Mouse (Mus musculus) kidney, postnatal 25 days (tissue): Measurements from ENCODE around the gene Slc4a2.

ENCODE experiments used
- DNase-seq, 2 experiments: peaks; one replicate each; pipeline ENCODE4 v3.0.0; 2021; ENCODE audit warnings: mixed read lengths in 2 of 2

Slc4a2 gene

GRCm38 (mm10) chr5:24426556-24427284, 3.1 kb downstream of the Slc4a2 start:
- no peak for DNase-seq

- DNase-seq = no peak
Observed at GRCm38 (mm10) chr5:24427285-24427633, 3.6 kb downstream of the Slc4a2 start.

- peak; percentile 85 to 94 for DNase-seq
Observed at GRCm38 (mm10) chr5:24427981-24428402, 4.4 kb downstream of the Slc4a2 start.

- DNase-seq = peak in 1 of 2 experiments; percentile 62
Observed at GRCm38 (mm10) chr5:24428596-24428995, 5.0 kb downstream of the Slc4a2 start.

GRCm38 (mm10) chr5:24433993-24434392, 10.4 kb downstream of the Slc4a2 start:
- DNase-seq = no peak

- DNase-seq = no peak
Observed at GRCm38 (mm10) chr5:24441187-24441586, 17.6 kb downstream of the Slc4a2 start.

GRCm38 (mm10) chr5:24442029-24442428, 18.4 kb downstream of the Slc4a2 start:
- DNase-seq = no peak

GRCm38 (mm10) chr5:24443204-24443603, 19.6 kb downstream of the Slc4a2 start:
- no peak for DNase-seq

GRCm38 (mm10) chr5:24443927-24444326, 20.3 kb downstream of the Slc4a2 start:
- no peak for DNase-seq

- DNase-seq = peak; percentile 96 to 98
Observed at GRCm38 (mm10) chr5:24444746-24445427, 21.2 kb downstream of the Slc4a2 start, which contains the start of gene Fastk. Fastk (minus strand) TSS chr5:24445287.

GRCm38 (mm10) chr5:24445428-24446080, 21.9 kb downstream of the Slc4a2 start:
- no peak for DNase-seq

GRCm38 (mm10) chr5:24446630-24447029, 23.0 kb downstream of the Slc4a2 start:
- DNase-seq = no peak

- DNase-seq = peak; percentile 85 to 96
Observed at GRCm38 (mm10) chr5:24447624-24448298, 24.1 kb downstream of the Slc4a2 start, which contains the start of gene Tmub1. Tmub1 (minus strand) TSS chr5:24447854.

- DNase-seq = peak; percentile 83 to 94
Observed at GRCm38 (mm10) chr5:24451264-24452029, 27.8 kb downstream of the Slc4a2 start.

- peak; percentile 35 to 67 for DNase-seq
Observed at GRCm38 (mm10) chr5:24452030-24452690, 28.5 kb downstream of the Slc4a2 start, which contains the start of gene Agap3. Agap3 (plus strand) TSS chr5:24452177.

- DNase-seq = no peak
Observed at GRCm38 (mm10) chr5:24452691-24453233, 29.1 kb downstream of the Slc4a2 start.

GRCm38 (mm10) chr5:24453283-24453984, 29.8 kb downstream of the Slc4a2 start:
- no peak for DNase-seq

GRCm38 (mm10) chr5:24453985-24454303, 30.3 kb downstream of the Slc4a2 start:
- DNase-seq = no peak

GRCm38 (mm10) chr5:24455076-24455475, 31.4 kb downstream of the Slc4a2 start:
- DNase-seq = no peak

- DNase-seq = no peak
Observed at GRCm38 (mm10) chr5:24455613-24456012, 32.0 kb downstream of the Slc4a2 start.

- no peak for DNase-seq
Observed at GRCm38 (mm10) chr5:24466762-24467161, 43.1 kb downstream of the Slc4a2 start.
